In genomic region chr2:128738725-128739258, GRCm38 (mm10) we compare ENCODE assay signal across 9 mouse cellular contexts. TPM values are rescaled to one million over a fixed set of nuclear protein-coding genes. Genes with fewer than 3 reads are reported as not detected.
DNase-seq lines count a peak whose midpoint lies in the region; ATAC-seq lines count a peak whose summit lies in the region.
"Had no signal": no experiment of that assay in that cellular context is flagged by ENCODE, and none has a peak within 500 bp of the region (broad histone marks: within the 10 kb centered on the region; RNA-seq: fewer than 3 reads in every experiment).

No protein-coding gene starts in this region.

- 82% methylated on average over 10 of the region's 10 CpGs for WGBS in midbrain, embryonic 13.5 days

- H3K27me3 ChIP-seq in midbrain, embryonic 13.5 days: no peaks in the 10 kb centered on the region
- H3K27me3 ChIP-seq: neural tube, embryonic 13.5 days had no signal

- peak; percentile 68 to 76 for DNase-seq in adrenal gland, adult (ENCODE audit: inconsistent age in 2 of 2, low spot score in 1 of 2)
- no peak for DNase-seq in adrenal gland, postnatal 4 days (ENCODE audit: low spot score in 2 of 2)
- DNase-seq in urinary bladder, postnatal 14 days (ENCODE audit: low spot score): peak; percentile 51
- no peak for DNase-seq in urinary bladder, adult 2 months (ENCODE audit: low spot score)
- DNase-seq in layer of hippocampus, adult 8-10 months (ENCODE audit: low spot score in 2 of 2): peak; percentile 66 to 69
- peak; percentile 76 for DNase-seq in lung, postnatal 36 days
- no peak for DNase-seq in thymus, postnatal 14 days

- H3K4me1 ChIP-seq in midbrain, embryonic 13.5 days (replicated peaks): no peaks in the 10 kb centered on the region
- H3K4me1 ChIP-seq: neural tube, embryonic 13.5 days had no signal

- no peak for ATAC-seq in midbrain, embryonic 13.5 days

- no peak overlapping the region for H3K4me2 ChIP-seq in midbrain, embryonic 13.5 days (replicated peaks)
- H3K4me2 ChIP-seq: neural tube, embryonic 13.5 days had no signal

- H3K27ac ChIP-seq in midbrain, embryonic 13.5 days: no peak overlapping the region
- H3K27ac ChIP-seq: neural tube, embryonic 13.5 days had no signal

- no peak overlapping the region for H3K4me3 ChIP-seq in midbrain, embryonic 13.5 days (replicated peaks)
- H3K4me3 ChIP-seq: neural tube, embryonic 13.5 days had no signal

- H3K9ac ChIP-seq in midbrain, embryonic 13.5 days (replicated peaks): no peak overlapping the region
- H3K9ac ChIP-seq: neural tube, embryonic 13.5 days had no signal

- H3K9me3 ChIP-seq in midbrain, embryonic 13.5 days: no peaks in the 10 kb centered on the region
- H3K9me3 ChIP-seq: neural tube, embryonic 13.5 days had no signal

- no peaks in the 10 kb centered on the region for H3K36me3 ChIP-seq in midbrain, embryonic 13.5 days
- H3K36me3 ChIP-seq: neural tube, embryonic 13.5 days had no signal

RNA-seq across cellular contexts. Expression of gene Mertk, which starts 40.0 kb away (rescaled TPM):
- total RNA-seq in adrenal gland, postnatal 4 days (2021): 10 to 100 TPM; 15.5 to 16.8 TPM
- polyA plus RNA-seq in urinary bladder, adult 2 months (2012; rRNA removed): 6.8 and 10.0 TPM in 2 replicates
- 10 to 100 TPM; 33.7 to 40.4 (median 36.1) TPM for total RNA-seq in layer of hippocampus, adult 8-10 months (2022)
- polyA plus RNA-seq in midbrain, embryonic 13.5 days (2015; fragmentation: Nextera tagmentation; extraction: Ambion mirVana): 1.4 and 1.6 TPM in 2 replicates

RNA-seq across cellular contexts. Expression of gene Anapc1, which starts 51.6 kb away (rescaled TPM):
- total RNA-seq in adrenal gland, postnatal 4 days (2021): 100 to 1,000 TPM in 1 of 2 experiments, 10 to 100 TPM in 1; 96.7 to 103 TPM
- 40.3 and 45.9 TPM in 2 replicates for polyA plus RNA-seq in urinary bladder, adult 2 months (2012; rRNA removed)
- total RNA-seq in layer of hippocampus, adult 8-10 months (2022): 10 to 100 TPM; 60.5 to 75.1 (median 71.7) TPM
- polyA plus RNA-seq in midbrain, embryonic 13.5 days (2015; fragmentation: Nextera tagmentation; extraction: Ambion mirVana): 55.2 and 57.9 TPM in 2 replicates

Comparison
In these comparisons a context has a peak if more than half of its experiments do, and no peak if none do; other contexts are left out.
1. DNase-seq: peak in adrenal gland, adult (2 of 2), urinary bladder, postnatal 14 days (single experiment), layer of hippocampus, adult 8-10 months (2 of 2) and lung, postnatal 36 days (single experiment); none in adrenal gland, postnatal 4 days (0 of 2), urinary bladder, adult 2 months (single experiment) and thymus, postnatal 14 days (single experiment).